Mouse (Mus musculus) layer of hippocampus, adult 8-10 months (tissue): ENCODE data around the gene Kpna3. TPM values are rescaled to one million over a fixed set of nuclear protein-coding genes. Genes with fewer than 3 reads are reported as not detected.
"Not testable (repeated sequence)": the region's sequence is repeated elsewhere in the genome, so short reads cannot be mapped to it uniquely, and the experiment has no call there.

Experiments used
- DNase-seq, 2 experiments: peaks; one replicate each; pipeline ENCODE4 v3.0.0; 2022; ENCODE audit warnings: low spot score in 2 of 2
- total RNA-seq, 4 experiments: library from RNA; stranded (reverse); gene quantifications; 2 replicates each; pipeline ENCODE4 v1.2.4; 2022

Kpna3 gene
- total RNA-seq, 4 experiments from 2014 or later = 67.0 to 79.4 (median 71.3) TPM

DNA sequence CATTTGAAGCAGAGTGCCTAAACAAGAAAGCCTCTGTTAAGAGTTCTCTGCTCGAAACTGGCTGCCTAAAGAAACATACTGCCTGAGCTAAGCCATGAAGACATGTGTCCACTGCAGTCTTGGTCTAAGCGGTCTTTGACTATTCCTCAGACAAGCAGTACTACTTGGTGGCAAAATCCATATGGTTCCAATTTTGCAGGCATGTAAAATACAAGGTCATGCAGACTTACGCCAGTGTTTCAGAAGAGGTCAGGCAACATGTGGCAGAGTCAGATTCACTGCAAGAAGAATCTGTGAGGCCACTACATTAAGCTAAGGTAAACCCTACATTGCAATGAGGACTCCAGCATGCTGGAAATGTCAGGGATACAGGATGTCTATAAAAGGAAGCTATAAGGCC, 34.7 kb downstream of the Kpna3 start:
- no peak for DNase-seq

DNA sequence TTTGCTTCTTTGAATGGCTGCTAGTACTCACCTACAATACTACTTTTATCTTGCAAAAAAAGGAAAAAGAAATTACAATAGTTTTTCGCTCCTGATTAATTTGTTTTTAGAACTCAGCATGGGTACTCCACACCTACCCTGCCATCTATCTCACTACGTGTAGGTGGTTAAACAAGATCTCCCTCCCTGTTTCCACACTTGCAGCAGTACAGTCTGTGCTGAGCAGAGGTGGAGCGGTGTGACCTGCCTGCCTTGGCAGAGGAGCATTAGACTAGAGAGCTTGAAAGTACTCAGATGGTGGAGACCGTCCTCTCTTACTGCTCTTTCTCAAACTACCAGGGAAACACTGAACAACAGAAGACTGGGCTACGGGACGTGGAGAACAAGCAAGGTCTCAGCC, 44.9 kb downstream of the Kpna3 start:
- no peak for DNase-seq

DNA sequence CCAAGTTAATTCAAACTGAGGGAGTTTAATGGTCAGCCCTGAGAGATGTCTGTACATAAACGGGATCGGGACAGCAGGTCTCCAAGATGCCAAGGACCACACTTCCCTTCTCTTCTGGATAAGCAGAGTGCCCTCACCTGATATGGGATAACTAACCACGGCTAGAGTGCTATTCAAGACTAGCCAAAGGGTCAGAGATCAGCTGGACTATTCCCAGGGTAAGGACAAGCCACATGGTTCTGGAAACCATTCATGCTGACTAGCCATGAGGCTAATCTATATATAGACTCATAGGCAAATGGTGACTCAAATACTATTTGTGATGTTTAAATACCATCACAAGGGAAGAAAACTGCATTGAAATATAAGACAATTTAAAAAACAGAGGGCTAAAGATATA, 49.1 kb downstream of the Kpna3 start:
- DNase-seq = no peak

DNA sequence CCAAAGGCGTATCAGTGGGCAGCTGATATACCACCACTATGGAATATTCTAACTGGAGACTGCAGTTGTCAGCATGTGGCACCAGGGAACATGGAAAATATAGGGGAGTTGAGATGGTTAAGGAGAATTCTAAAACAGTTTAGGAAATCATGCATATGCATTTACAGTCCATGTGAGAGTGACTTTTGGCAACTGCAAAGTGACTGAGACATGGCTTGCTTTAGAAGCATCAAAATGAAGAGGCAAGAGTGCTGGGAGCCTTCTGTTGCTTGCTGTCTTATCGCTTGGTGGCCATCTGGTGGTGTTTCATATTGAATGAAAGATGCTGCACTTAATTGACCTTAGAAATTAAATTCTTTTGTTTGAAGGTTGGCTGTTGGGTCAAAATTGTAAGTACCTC, 72.4 kb downstream of the Kpna3 start:
- no peak for DNase-seq

DNA sequence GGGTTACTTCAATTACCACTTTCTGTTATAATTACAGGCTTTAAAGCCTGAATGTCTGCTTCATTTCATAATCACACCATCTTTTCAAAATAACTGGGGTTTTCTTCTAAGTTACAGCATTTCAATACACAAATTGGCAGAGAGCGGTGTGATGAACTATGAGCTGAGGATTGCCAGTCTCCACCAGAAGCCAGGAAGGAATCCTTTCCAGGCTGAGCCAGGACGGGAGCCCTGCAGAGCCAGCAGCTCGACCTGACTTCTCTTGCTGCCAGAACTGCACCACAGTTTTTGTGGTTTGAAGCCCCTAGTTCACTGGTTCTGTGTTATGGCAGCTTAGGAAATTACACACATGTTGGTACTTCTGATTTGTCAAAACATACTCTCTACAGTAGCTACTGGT, 75.0 kb downstream of the Kpna3 start:
- DNase-seq = no peak

DNA sequence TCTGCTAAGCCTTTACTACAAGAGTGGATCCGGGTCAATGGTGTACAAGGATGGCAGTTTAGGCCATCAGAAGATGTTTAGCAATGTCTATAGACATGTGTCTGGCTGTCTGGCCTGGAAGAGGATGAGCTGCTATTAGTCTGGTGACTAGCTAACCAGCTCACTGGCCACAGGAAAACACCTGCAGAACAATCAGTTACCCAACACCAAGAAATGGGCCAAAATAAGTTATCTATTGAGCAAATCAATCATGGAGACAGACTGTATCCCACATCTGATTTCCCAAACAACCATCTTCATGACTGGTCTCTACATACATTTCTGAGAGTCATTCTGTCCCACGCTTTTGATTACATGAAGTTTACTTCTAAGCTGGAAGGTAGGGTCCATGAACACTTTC, 75.9 kb downstream of the Kpna3 start:
- DNase-seq = no peak

DNA sequence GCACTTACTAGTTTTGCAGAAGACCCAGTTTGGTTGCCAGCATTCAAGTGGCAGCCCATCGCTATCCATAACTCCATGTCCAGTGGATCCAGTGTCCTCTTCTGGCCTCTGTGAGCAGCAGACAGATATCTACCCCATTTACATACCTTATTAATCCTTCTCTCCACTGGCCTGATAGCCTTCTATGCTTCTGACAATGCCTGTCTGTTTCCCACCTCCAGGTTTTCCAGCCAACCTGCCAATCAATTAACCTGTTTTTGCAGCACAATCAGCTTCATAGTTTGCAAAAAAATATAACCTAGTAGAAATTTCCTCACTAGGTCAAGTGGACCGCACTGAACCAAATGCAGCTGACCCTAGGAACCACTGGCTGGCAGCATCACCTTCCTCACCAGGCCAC, 77.4 kb downstream of the Kpna3 start:
- no peak for DNase-seq

DNA sequence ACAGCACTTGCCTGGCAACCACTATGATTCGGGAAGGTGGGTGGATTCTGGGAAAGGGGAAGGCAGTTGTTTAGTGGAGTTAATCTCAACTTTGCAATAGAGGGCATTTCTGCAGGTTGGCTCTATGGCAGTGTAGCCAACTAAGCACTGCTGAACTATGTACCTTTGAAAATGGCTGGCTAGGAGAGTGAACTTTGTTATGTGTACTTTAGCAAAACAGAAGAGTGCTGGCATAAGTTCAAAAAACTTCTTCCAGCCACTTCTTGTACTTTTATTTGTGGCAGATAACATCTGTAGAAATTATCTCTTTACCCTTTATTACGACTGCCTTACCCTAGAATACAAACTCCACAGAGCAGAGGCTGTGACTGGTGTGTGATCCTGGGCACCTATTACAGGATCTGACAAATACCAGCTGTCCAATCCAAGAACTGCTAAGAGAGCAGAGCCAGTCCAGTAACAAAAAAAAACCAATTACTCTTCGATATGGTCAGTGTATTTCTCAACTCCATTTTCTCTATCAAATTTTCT, 78.6 kb downstream of the Kpna3 start:
- DNase-seq = no peak

DNA sequence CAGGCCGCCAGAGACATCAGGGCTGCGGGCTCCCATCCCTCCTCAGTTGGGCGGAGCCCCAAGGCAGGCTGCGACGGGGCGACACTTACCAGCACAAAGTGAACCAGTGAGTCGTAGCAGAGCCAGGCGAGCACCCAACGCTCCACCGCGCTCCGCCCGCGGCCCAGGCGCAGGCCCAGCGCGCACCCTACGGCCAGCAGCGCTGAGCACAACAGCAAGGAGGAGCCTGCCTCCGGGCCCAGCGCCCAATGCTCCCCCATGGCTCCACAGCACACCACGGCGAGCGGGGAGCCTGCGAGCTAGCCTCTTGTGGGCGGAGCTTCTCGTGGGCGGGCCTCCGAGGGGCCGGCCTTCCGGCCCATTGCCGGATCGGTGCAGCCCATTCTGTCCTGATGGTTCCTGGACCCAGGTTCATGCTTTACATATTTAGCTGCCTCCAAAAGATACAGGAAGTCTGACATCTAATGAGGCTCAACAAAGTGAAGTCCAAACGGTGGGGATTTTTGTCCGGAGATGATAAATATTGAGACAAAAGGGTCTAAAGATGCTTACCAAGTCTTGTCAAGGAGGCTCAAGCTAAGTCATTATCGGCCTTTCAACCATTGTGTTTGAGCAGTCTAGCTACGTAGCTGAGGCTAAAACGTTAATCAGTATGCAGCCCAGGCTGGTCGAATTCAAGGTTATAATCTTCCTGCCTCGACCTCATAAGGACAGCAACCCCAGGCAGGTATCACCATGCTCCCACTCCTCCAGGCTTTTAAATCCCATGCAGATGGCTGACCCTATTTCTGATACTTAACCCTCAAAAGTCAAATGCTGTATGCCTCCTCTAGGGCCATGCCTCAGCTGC, 79.3 kb downstream of the Kpna3 start, which contains the start of gene Ebpl:
TSS of gene Ebpl (minus strand) at position 309 of the 850 bp plus-strand sequence.
- peak; percentile 91 to 93 for DNase-seq

DNA sequence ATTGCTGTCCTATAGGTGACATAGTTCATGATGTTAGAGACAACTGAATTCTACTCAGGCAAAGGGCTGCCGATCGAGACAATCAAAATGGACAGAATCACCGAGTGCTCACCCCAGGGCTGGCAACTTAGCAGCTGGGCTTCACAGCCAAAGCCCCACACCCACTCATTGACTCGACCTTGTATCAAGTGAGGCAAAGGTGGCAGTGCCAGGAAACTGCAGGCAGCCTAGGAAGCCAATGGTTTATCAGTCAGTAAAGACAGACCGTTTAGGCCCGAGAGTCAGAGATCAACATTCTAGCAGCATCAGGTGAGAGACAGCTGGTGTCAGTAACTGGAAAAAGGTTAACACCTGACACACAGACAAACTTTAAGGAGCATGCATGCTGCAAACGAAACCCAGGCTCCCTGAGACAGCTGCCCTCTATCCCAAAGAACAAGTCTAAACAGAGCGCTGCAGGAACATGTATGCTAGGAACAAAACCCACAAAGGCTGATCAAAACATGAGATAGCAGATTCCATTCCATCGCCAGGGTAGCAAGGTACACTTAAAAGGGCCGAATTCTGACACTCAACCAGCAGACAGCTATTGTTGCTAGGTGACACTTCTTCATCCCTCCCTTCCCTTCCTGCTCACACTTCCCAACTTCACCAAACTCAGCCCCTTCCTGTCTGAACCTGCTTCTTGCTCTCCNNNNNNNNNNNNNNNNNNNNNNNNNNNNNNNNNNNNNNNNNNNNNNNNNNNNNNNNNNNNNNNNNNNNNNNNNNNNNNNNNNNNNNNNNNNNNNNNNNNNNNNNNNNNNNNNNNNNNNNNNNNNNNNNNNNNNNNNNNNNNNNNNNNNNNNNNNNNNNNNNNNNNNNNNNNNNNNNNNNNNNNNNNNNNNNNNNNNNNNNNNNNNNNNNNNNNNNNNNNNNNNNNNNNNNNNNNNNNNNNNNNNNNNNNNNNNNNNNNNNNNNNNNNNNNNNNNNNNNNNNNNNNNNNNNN, 85.1 kb downstream of the Kpna3 start:
- DNase-seq = no peak

DNA sequence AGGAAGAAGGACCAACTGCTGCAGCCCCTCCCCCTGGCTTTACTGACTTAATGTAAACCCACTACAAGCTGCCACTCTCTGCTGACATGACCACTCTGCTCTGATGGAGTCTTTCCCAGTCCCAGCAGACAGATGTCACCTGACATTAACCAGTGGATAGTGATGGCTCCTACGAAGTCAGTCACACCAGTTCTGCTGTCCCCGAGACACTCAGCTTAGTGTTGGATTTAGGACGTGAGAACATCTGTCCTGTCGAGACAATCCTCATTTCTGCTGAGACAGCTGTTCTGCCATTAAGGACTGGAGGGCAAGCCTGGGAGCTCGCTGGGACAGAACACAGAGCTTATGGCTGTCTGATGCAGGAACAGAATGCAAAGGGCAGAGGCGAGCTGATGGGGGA, 88.9 kb downstream of the Kpna3 start:
- DNase-seq = no peak

DNA sequence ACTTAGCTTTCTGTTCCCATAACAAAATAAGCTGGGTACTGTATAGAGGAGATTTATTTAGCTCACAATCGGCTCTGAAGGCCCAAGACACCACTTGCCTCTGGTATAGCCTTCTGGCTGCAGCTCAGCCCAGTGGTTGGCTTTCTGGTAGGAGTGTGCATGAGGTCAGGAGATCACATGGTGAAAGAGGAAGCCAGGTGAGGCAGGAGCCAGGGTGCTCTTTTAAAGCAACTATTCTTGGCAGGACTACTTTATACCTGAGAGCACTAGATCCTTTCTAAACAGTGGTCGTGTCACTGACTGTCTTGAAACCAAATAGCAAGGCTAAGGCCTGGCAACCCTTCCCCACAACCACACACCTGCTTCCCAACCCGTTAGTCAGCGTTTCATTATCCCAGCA, 89.8 kb downstream of the Kpna3 start:
- DNase-seq = no peak

DNA sequence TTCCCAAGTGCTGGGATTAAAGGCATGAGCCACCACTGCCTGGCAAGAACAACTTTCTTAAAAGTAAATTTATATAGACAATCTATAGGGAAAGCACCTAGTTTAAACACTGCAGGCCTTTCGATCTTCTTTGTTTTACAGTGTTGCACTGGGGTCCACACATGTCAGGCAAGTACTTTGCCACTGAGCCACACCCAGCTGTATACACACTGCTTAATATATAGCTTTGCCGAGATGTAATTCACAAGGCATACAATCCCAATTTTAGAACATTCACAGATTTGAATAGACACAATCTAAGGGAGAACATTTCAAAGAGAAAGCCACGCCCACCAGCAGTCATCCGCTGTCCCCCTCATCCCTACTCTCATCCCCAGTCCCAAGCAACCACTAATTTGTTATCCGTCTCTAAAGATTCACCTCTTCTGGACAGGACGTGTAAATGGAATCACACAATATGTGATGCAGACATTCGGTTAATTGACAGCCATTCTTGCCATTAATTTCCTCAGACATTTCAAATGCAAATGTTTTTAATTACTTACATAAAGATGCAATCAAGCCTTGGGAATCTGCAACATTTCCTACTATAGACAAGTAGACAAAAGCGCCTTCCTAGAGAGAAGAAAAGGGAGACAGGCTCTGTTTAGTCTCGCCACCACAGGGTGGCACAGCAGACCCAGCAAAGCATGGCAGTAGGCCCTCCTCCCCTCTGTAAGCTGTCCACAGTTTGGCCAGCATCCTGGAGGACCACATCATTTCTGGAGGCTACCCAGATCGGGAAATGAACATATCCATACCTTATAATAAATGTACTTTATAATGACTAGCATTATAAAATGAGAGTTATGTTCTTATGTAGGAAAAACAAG, 92.6 kb downstream of the Kpna3 start:
- DNase-seq = peak in 1 of 2 experiments; percentile 43

DNA sequence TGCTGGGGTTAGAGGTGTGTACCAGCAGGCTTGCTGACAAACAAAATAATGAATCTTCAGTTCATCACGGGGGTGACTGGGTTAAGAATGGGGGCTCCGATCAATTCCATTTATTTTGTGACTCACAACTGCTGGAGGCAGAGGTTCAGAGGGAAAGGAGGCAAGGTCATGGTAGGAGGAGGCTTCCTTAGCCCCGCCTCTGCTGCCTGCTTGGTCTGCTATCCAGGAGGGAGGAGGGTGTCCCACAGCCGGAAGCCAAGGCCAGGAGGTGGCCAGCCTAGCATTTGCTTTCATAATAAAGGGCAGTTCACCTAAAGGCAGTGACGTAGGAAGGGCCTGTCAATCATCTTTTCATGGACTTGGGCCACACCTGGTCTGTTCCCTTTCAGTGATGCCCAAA, 95.1 kb downstream of the Kpna3 start:
- no peak for DNase-seq

DNA sequence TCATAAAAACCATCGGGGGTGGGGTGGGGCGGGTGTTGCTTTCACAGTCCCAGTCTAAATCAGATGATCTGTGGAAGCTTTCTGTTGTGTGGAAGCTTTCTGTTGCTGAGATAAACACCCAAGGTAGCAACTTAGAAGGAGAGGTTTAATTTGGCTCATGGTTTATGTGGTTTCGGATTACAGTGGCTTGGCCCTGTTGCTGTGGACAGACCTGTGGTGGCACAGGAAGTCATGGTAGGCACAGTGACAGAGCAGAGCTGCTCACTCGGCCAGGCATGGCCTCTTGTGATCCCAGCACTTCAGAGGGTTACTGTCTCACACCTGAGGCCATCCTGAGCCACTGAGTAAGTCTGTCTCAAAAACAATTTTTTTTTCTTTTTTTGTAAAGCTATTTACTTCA, 100.3 kb downstream of the Kpna3 start:
- DNase-seq = no peak

DNA sequence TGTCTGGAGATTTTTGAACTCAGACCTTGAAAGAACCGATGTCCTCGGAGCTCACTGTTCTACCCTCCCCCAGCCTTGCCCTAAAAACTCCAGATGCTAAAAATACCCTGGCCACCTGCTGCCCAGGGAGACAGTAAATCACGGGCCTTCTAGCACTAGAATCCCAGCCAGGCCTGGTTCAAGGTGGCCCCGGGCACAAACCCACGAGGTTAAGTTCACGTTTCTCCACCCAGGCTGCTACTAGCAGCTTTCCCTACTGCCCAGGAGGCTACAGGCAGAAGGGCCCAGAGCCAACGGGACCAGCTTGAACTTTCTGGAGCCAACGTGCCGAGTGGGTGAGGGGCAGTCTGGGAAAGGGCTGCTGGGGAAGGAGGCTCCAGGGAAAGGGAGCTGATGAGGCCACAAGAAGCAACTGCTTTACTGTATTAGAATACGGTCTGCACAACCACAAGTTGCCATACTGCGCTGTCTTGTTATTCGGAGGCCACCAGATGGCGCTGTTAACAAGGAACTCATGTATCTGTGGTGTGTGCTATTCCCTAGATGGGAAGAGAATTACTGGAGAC, 108.6 kb downstream of the Kpna3 start:
- DNase-seq = peak; percentile 61 to 70

DNA sequence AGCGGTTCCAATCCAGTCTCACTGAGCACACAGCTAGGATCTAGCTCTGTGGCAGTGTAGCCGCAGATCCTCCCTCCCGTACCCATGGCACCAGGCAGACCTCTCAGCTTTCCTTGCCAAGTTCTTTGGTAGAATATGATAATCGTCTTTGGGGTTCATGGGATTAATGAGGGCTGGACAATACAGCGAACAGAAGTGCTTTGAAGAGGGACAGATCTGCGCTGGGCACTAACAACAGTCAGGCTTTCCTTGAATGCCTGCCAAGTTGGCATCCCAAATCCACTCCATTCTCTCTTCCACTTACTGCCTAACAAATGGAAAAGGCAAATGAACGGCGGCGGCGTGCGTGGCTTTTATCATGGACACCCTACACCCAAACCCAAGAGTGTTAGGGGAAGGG, 109.1 kb downstream of the Kpna3 start:
- DNase-seq = peak; percentile 61 to 68

DNA sequence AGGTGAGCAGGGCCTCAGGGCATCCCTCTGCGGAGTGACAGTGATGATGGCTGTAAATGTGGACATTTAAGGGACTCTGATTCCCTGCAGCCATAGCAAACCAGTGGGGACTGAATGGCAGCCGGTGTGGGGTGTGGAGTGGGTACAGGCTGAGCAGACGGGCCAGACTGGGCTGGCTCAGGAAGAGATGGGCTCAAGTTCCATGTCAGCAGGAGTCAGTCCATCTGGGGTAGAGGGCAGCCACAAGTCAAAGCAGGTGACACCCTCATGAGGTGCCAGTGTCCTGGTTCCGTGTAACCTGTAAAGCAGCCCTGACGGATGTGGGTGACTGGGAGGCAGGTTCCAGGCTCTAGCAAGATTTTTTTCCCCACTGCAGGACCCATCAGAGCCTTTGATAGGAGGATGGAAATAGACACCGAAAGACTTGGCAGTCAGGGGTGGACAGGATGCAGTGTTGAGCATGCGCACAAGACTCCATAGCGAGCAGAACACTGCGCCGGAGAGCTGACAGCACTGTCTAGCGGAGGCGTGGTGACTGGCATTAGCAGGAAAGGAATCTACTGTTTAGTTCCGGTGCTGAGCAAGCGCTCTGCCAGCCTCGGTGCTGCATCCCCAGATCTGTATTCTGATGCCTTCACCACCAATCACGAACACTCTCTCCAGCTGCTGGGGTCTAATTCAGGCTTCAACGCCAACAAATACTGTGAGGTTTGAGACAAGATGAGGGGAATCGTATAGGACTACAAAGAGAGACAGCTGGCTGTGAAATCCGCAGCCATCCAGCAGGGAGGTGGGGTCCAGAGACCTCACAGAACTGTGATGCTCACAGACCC, 111.8 kb downstream of the Kpna3 start:
- peak; percentile 90 to 91 for DNase-seq

DNA sequence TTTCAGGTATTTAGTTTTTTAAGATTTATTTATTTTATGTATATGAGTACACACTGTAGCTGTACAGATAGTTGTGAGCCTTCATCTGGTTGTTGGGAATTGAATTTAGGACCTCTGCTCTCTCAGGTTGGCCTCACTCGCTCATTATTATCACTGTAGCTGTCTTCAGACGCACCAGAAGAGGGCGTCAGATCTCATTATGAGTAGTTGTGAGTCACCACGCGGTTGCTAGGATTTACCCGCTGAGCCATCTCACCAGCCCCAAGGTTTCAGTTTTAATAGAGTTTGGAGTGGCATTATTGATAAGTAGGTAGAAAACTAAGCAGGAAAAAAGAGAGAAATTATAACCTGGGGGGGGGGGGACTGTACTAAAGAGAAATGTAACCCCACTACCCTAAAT, 112.7 kb downstream of the Kpna3 start:
- DNase-seq = not testable (repeated sequence)

DNA sequence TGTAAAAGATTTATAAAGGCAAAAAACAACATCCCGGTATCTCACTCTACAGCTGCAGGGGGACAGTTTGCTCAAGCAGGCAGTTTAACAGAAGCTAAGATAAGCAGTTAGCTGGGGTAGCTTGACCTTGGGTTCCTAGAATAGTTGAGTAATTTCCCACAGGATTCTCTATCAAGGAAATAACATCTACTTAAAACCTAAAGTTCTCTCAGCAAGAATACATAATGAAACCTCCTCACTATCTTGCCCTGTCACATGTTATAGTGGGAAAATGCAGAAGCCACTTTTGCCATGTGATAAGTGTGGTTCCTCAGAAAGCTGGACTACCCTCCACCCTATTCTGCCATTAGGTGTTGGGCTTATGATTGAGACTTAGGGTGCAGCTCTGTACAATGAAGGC, 116.9 kb downstream of the Kpna3 start:
- no peak for DNase-seq
